Mouse (Mus musculus) liver, embryonic 11.5 days (tissue): Measurements from ENCODE around the gene Efcab9. TPM values are rescaled to one million over a fixed set of nuclear protein-coding genes. Genes with fewer than 3 reads are reported as not detected.

Experiments used
- ATAC-seq: fragments of 200-750 bp; cut with Nextera tagmentation; replicated peaks from 2 replicates; pipeline ENCODE4 v1.8.0; 2017; ENCODE audit warnings: moderate number of reproducible peaks, mild to moderate bottlenecking, moderate TSS enrichment, moderate library complexity; ENCODE audit not compliant: low FRiP score
- DNase-seq: peaks from one replicate; pipeline ENCODE4 v3.0.0-alpha.2; 2017; ENCODE audit warnings: low spot score
- H3K27ac ChIP-seq: fragments of 300-500 bp; sonication (generic); 2 replicates; pipeline ENCODE4 v1.5.1; 2014; ENCODE audit warnings: mild to moderate bottlenecking, low read depth, low read length, control low read depth
- H3K27me3 ChIP-seq: fragments of 300-500 bp; sonication (generic); replicated peaks from 2 replicates; pipeline ENCODE4 v1.6.1; 2014; ENCODE audit warnings: low read length, mixed read lengths; ENCODE audit not compliant: control insufficient read depth, insufficient read depth
- H3K36me3 ChIP-seq: fragments of 300-500 bp; sonication (generic); 2 replicates; pipeline ENCODE4 v1.6.1; 2014; ENCODE audit warnings: mild to moderate bottlenecking, low read length, moderate library complexity, mixed read lengths; ENCODE audit not compliant: control insufficient read depth, insufficient read depth
- H3K4me1 ChIP-seq: fragments of 300-500 bp; sonication (generic); replicated peaks from 2 replicates; pipeline ENCODE4 v1.6.1; 2014; ENCODE audit warnings: low read length, mixed read lengths; ENCODE audit not compliant: control insufficient read depth, insufficient read depth
- H3K4me2 ChIP-seq: fragments of 300-500 bp; sonication (generic); 2 replicates; pipeline ENCODE4 v1.6.1; 2014; ENCODE audit warnings: mild to moderate bottlenecking, control low read depth, moderate library complexity
- H3K4me3 ChIP-seq: fragments of 300-500 bp; sonication (generic); 2 replicates; pipeline ENCODE4 v1.5.1; 2014; ENCODE audit warnings: low read depth, low read length, control low read depth
- H3K9ac ChIP-seq: fragments of 300-500 bp; sonication (generic); 2 replicates; pipeline ENCODE4 v1.6.1; 2014; ENCODE audit warnings: low read depth, low read length, control low read depth
- H3K9me3 ChIP-seq: fragments of 300-500 bp; sonication (generic); 2 replicates; pipeline ENCODE4 v1.6.1; 2016; ENCODE audit warnings: low read length, inconsistent platforms, mixed read lengths; ENCODE audit not compliant: control insufficient read depth
- WGBS: fragments of 180-500 bp; shearing (Covaris S2); extraction: QIAGEN DNeasy Blood & Tissue Kit; methylation state at CpG from one replicate; pipeline ENCODE4 v1.1.7; 2014; 5-methylcytosine and 5-hydroxymethylcytosine counted together
- polyA plus RNA-seq: library from polyadenylated mRNA; unstranded; fragments of >200 nt; fragmentation: Nextera tagmentation; extraction: Ambion mirVana; gene quantifications from 2 replicates; pipeline ENCODE4 v1.2.1, GENCODE M21; 2014

Gene Efcab9
- polyA plus RNA-seq, 1 experiment from 2014 or later, result 0.49 TPM

- Histone ChIP-seq H3K36me3 (no peaks in the 10 kb centered on the region; the same call in 1 of the 2 replicates), H3K27ac (no peak overlapping the region), H3K9ac (no peak overlapping the region), H3K4me2 (no peak overlapping the region), H3K9me3 (no peaks in the 10 kb centered on the region), H3K27me3 (no peaks in the 10 kb centered on the region), H3K4me3 (no peak overlapping the region), H3K4me1 (peaks cover 6% of the 10 kb centered on the region; the same call in 1 of the 2 replicates)
- DNase-seq, result no peak
- 94% methylated on average over 2 of the region's 2 CpGs for WGBS
- ATAC-seq, result no peak
These were observed 28.2 kb downstream of the Efcab9 start for GRCm38 (mm10) chr11:32503711-32504110.

- no peak for DNase-seq
- no peak overlapping the region for H3K4me2 ChIP-seq
- 91% methylated on average over 4 of the region's 4 CpGs for WGBS
- 0 out of 2 replicates have a peak, but pooled peaks cover under 1% of the 10 kb centered on the region for H3K4me1 ChIP-seq
- no peak overlapping the region for H3K27ac ChIP-seq
- no peak overlapping the region for H3K4me3 ChIP-seq
- H3K36me3 ChIP-seq, result no peaks in the 10 kb centered on the region; the same call in 1 of the 2 replicates
- H3K9me3 ChIP-seq, result no peaks in the 10 kb centered on the region
- no peak for ATAC-seq
- no peak overlapping the region for H3K9ac ChIP-seq
- H3K27me3 ChIP-seq, result no peaks in the 10 kb centered on the region
These were observed 31.9 kb downstream of the Efcab9 start for GRCm38 (mm10) chr11:32499931-32500330.

GRCm38 (mm10) chr11:32498757-32499535 is 32.9 kb downstream of the Efcab9 start:
- no peak for DNase-seq
- Histone ChIP-seq H3K9ac (no peak overlapping the region), H3K9me3 (no peaks in the 10 kb centered on the region), H3K4me3 (no peak overlapping the region), H3K36me3 (no peaks in the 10 kb centered on the region; the same call in 1 of the 2 replicates), H3K27me3 (no peaks in the 10 kb centered on the region), H3K4me2 (no peak overlapping the region), H3K4me1 (no peaks in the 10 kb centered on the region), H3K27ac (no peak overlapping the region)
- no peak for ATAC-seq
- 89% methylated on average over 7 of the region's 7 CpGs for WGBS

- DNase-seq (no peak), ATAC-seq (no peak)
- Histone ChIP-seq H3K27me3 (no peaks in the 10 kb centered on the region), H3K9me3 (no peaks in the 10 kb centered on the region), H3K36me3 (no peaks in the 10 kb centered on the region; the same call in 1 of the 2 replicates), H3K4me2 (no peak overlapping the region), H3K27ac (no peak overlapping the region), H3K4me1 (no peaks in the 10 kb centered on the region), H3K4me3 (no peak overlapping the region), H3K9ac (no peak overlapping the region)
- 70% methylated on average over 2 of the region's 2 CpGs for WGBS
These were observed 36.6 kb downstream of the Efcab9 start for GRCm38 (mm10) chr11:32495283-32495682.

- H3K9ac ChIP-seq, result no peak overlapping the region
- no peaks in the 10 kb centered on the region for H3K9me3 ChIP-seq
- H3K4me2 ChIP-seq, result no peak overlapping the region
- no peak overlapping the region for H3K27ac ChIP-seq
- ATAC-seq (no peak), DNase-seq (no peak)
- no peak overlapping the region for H3K4me3 ChIP-seq
- H3K36me3 ChIP-seq, result no peaks in the 10 kb centered on the region
- no peaks in the 10 kb centered on the region for H3K27me3 ChIP-seq
- H3K4me1 ChIP-seq, result peaks cover 4% of the 10 kb centered on the region; the same call in 1 of the 2 replicates
These were observed 38.6 kb downstream of the Efcab9 start for GRCm38 (mm10) chr11:32493312-32493711.

GRCm38 (mm10) chr11:32491079-32491478 is 40.8 kb downstream of the Efcab9 start:
- no peak for ATAC-seq
- H3K4me2 ChIP-seq, result no peak overlapping the region
- H3K9ac ChIP-seq, result no peak overlapping the region
- peaks cover 4% of the 10 kb centered on the region; the same call in 1 of the 2 replicates for H3K4me1 ChIP-seq
- no peak for DNase-seq
- no peaks in the 10 kb centered on the region for H3K36me3 ChIP-seq
- no peak overlapping the region for H3K27ac ChIP-seq
- H3K4me3 ChIP-seq, result no peak overlapping the region
- H3K9me3 ChIP-seq, result no peaks in the 10 kb centered on the region
- 93% methylated on average over 2 of the region's 2 CpGs for WGBS
- H3K27me3 ChIP-seq, result no peaks in the 10 kb centered on the region

- 77% methylated on average over 5 of the region's 5 CpGs for WGBS
These were observed 42.8 kb downstream of the Efcab9 start for GRCm38 (mm10) chr11:32488808-32489670.

GRCm38 (mm10) chr11:32488344-32488743 is 43.5 kb downstream of the Efcab9 start:
- Histone ChIP-seq H3K9me3 (no peaks in the 10 kb centered on the region), H3K27ac (no peak overlapping the region), H3K36me3 (no peaks in the 10 kb centered on the region), H3K9ac (no peak overlapping the region), H3K27me3 (no peaks in the 10 kb centered on the region), H3K4me3 (no peak overlapping the region), H3K4me1 (peaks cover 4% of the 10 kb centered on the region), H3K4me2 (no peak overlapping the region)
- DNase-seq (no peak), ATAC-seq (no peak)

More at GRCm38 (mm10) chr11:32488808-32489670, 42.8 kb downstream of the Efcab9 start:
- DNase-seq, result no peak
- Histone ChIP-seq H3K4me1 (peaks cover 4% of the 10 kb centered on the region), H3K9ac (no peak overlapping the region), H3K4me2 (no peak overlapping the region), H3K27me3 (no peaks in the 10 kb centered on the region), H3K9me3 (no peaks in the 10 kb centered on the region), H3K4me3 (no peak overlapping the region), H3K36me3 (no peaks in the 10 kb centered on the region), H3K27ac (no peak overlapping the region)
- no peak for ATAC-seq
